Mouse (Mus musculus): ENCODE results near the gene Slc2a5.

Gene Slc2a5

DNA sequence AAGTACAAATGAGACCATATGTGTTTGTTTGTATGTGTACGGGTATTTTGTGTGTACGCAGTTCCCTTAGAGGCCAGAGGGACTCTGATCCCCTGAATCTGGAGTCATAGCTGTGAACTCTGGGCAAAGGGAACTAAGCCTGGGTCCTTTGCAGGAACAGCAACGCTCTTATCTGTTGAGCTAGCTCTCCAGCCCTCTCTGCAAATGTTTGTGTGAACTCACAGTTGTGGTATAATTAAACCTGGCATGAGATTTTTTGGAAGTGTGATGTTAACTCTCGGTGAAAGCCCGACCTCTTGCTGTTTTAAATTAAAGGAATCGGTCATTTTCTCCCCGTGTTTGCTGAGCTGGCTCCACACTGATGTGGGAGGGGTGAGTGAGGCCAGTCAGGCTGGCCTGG is 13.4 kb upstream of the Slc2a5 start:
- DNase-seq, result no peak

DNA sequence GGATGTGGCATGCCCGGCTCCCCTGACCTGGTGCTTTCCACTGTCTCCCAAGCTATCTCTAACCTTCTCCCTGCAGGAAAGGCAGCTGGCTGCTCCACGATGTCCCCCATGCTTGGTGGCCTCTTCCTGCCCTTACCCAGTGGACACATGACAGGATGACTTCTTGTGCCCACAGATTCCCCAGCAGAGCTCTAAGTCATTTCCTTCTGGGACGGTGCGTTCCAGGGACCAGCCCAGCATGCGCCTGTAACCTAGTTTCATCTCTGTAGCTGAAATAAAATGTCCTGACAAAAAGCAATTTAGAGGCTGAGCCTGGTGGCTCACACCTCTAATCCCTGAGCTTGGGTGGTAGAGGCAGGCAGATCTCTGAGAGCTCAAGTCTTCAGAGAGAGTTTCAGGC is 12.4 kb upstream of the Slc2a5 start:
- no peak for DNase-seq

DNA sequence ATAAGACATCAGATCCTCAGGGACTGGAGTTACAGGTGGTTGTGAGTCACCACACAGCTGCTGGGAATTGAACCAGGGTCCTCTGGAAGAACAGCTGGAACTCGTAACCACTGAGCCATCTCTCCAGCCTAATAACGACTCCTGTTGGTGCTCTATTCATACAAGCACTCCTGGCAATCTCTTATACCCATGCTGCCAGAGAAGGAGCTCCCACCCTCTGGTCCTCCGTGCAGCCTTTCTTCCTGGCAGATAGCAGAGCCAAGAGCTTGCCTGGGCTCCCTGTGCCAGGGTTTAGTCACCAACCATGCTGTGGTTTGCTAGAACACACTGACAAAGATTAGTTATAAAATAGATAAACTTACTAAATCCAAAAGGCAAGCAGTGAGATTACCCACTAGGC is 9.4 kb upstream of the Slc2a5 start:
- no peak for DNase-seq

DNA sequence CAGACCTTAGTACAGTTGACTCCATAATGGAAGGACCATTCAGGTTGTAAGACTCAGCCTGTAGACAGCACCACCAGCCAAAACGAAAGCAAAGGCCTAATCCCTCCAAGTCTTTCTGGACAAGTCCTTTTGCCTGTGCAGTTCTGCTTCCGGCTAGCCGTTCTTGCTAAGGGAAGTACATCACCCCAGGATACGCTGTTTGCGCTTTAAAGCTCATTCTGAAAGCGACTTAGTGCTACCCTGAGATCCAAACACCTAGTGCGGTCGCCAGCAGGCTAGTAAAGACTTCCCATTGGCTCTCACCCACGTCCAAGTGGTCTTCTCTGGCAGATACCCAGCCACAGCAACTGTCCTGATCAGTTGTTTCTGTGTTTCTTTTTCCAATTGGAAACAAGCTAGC is 8.7 kb upstream of the Slc2a5 start:
- DNase-seq, result no peak

DNA sequence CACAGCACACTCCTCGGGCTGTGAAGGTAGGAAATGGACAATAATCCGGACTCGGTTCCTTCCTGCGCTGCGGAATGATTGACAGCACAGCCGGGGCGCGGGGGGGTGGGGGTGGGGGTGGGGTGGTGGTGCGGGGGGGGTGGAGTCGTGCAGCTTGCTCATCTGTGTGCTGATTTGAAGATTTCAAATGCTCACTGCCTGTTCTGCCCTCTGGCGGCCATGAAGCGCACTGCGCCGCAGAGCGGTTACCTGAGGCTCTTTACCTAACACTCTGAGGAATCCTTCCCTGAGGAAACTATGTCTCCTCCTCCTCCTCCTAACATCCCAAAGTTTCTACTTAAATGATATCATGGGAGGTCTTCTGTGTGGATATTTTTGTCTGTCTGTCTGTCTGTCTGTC is 6.2 kb upstream of the Slc2a5 start:
- peak; percentile 62 for DNase-seq

DNA sequence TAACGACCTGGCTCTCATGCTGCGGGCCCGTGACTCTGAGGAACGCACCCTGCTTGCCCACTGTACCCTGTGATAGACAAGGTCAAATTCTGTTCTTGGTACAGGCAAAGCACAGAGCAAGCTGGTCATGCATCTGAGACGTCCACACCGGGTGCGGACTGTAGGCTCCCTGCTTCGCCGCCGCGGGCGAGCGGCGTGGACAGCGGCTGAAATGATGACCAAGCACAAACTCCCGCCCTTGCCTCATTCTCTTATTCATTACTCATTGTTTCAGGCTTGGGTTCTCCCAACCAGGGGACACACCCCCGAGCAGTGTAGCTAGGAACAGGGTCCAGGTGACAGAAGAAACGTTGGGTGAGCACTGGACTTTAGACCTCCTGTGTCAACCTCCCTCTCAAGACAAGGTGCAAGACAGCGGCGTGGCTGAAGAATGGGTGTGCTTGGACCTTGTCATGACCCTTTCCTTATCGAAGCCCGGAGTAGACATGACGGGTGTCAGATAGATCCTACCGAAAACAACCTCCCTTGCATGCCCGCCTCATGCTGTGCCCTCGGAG is 4.5 kb upstream of the Slc2a5 start:
- DNase-seq, result no peak

DNA sequence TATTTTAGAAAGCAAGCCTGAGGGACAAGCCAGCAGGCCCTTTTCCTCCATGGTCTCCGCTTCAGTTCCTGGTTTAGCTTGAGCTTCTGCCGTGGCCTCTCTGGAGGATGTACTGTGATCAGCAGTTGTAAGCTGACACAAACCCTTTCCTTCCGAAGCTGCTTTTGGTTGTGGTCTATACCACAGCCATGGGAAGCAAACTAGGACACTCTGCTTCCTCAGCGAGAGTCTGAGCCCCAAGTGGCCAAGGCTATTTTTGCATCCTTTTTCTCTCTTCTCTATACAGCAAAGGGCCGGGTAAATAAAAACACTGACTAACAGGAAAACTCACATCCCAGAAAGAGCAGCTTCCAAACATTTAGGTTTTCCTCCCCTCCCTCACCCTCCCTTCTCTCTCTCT is 1.8 kb upstream of the Slc2a5 start:
- peak; percentile 25 for DNase-seq

DNA sequence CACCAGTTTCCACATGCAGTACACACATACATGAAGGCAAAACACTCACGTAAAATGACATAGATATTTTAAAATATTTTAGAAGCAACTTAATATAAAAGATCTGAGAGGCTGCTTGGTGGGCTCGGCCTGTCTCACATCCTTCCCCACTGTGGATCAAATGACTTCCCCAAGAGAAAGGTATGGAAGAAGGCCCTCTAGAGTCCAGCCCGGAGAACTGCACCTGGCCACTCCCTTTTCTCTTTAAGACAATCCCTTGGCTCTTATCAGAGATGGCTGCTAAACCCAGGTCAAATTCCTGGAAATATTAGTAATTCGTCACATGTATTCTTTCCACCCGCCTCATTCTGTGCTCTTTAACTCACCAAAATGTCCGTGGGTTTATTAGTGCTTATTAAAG is 920 bp upstream of the Slc2a5 start:
- DNase-seq, result no peak

DNA sequence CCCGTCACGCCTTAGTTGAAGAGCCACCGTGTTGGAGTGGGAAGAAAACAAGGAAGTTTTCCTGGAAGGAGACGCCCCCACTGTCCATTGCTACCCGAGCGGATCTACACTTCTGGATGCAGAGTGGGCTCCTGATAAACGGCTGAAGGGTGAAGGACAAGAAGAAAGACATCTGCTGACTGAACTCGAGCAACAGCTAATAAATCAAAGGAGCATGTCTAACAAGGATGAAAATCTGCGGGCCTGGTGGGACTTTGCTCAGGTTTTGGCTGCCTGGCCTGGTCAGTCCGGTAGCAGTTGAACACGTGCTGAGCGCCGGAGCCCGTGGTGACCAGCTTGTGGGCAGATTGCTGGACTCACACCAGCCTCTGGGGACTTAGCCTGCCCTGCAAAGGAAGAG is 557 bp downstream of the Slc2a5 start:
- no peak for DNase-seq

DNA sequence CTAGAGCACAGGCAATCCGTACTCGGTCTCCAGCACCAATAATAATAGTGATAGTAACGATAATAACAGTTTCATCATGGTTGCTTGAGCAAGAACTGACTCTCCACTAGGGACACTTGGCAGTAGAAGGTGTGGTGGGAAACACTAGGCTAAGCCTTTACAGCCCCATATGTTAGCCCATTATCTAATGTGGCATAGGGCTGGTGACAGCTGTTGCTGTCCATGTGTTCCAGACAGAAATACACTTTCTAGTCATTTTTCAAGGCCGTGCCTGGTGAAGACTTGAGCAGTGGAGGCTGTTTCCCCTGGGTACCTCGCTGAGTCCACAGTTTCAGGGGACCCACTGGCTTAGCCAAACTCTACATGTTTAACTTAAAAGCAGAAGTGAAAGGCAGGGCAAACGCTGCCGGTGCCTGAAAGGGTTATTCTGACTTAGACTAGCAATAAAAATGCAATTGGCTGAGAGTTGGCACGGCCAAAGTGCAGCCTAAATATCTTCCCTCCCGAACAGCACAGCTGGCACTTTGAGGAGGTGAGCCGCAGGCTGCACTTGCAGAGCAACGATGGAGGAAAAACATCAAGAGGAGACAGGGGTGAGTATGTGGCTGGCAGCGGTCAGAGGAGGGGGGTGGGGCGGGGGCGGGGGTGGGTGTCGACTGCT is 1.2 kb downstream of the Slc2a5 start:
- no peak for DNase-seq

DNA sequence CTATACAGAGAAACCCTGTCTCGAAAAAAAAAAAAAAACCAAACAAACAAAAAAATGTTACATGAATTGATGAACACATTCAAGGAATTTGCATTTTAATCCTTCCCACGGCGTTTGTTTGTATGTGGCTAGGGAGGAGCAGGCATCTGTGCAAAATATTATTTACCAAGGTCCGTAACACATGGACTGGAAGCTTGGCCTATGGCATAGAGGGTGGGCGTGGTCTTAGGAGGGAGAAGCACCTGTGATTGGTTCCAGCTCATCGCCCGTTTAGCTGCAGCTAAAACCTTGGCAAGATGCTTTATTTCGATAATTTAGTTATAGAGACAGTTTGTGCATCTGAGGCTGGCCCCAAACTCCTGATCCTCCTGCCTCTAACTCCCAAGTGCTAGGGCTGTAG is 2.3 kb downstream of the Slc2a5 start:
- DNase-seq, result no peak

DNA sequence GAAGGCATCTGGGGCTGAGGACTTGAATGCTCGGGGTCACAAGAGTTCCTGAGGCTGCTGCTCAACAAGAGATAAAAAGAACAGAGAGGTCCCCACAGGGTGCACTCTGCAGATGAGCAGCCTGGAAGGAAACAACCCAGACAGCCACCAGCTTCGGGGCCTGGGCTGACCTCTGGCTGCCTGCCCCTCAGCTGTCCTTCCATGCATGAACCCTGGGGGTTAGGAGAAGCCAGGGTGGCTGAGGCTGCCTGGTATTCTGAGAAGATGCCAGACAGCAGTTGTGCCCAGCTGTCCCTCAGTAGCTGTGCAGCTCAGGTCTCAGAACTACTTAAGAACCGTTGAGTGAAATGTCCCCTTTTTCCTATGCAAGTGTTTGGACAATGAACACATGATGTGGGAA is 3.4 kb downstream of the Slc2a5 start:
- DNase-seq, result no peak

DNA sequence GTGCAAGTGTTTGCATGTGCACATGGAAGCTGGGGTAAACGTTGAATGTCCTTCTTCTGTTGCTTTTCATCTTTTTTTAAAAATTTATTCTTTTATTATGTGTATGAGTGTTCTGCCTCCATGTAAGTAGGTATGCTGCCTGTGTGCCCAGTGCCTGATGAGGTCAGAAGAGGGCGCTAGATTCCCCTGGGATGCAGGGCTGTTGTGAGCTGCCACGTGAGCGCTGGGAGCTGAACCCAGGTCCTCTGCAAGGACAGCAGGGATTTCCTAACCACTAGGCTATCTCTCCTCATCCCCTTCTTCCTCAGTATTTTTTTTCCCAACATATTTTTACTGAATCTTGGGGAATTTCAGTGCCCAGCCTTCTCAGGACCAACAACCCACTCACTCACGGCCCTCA is 7.3 kb downstream of the Slc2a5 start:
- DNase-seq, result no peak

DNA sequence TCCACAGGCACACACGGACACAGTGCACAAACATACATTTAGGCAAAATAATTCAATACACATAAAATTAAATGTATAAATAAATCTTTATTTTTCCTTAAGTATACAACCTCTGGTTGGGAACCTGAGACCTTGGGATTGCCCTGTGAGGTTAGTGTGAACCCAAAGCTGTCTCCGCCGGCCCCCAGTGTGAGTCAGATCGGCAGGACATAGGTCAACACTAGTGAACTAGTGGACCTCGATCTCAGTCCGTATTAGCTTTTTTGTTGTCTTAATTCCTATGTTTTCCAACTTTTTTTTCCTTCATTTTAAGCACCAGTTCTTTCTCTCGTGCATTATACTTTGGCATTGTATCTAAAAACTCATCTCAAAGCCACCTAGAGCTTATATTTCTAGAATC is 8.8 kb downstream of the Slc2a5 start:
- DNase-seq, result no peak

DNA sequence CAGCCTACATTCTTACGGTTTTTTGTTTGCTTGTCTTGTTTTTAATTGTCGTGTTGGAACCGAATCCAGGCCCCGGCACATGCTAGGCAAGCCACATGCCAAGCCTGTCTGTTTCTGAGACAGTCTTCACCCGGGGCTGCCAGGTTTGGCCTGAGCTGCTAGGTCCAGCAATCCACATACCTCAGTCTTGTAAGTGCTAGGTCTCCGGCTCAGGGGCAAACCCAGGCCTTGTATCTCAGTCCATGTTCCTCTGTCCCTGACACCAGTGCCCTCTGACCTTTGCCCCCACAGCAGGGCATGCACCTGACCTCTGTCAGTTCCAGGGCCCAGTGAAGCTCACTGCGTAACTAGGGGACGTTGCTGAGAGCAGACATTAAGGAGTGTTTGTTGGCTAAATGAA is 9.5 kb downstream of the Slc2a5 start:
- no peak for DNase-seq

DNA sequence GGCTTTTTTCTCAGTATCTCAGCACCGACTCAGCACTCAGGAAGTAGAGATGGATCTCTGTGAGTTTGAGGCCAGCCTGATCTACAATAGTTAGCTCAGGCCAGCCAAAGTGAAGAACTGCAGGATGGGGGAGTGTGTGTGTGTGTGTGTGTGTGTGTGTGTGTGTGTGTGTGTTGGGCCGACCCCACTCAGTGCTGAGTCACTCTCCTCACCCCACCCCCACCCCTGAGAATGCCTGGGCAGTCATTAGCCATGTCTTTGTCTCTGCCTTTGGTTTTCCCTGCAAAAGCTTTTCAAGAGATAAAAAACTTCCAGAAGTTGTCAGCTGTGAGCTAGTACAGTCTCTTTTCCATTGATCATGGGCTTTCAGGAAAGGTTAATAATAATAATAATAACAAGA is 11.6 kb downstream of the Slc2a5 start:
- no peak for DNase-seq

DNA sequence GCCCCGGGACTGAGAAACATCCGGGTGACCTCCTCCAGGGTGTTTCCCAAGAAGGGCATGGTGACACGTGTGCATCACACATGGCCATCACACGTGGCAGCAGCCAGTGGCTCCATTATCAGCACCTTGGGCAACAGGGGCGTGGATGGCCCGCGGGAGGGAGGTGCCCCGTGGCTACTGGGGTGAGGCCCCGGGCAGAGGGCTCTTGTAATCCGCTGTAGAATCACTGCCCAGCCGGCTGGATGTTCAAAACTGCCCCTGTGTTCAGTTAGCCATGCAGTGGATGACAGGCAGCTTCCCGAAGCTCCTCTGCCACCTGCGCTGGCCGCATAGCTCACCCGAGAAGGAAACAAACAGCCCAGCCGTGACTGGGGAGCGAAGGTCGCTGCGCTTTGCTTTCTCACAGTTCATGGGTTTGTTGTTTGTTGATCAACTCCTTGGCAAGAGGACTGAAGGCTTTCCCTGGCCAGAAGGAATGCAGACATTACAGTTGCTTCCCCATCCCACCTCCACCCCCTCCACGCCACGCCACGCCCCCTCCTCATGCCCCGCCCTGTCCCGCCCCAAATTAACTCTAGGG is 13.7 kb downstream of the Slc2a5 start:
- DNase-seq, result no peak

DNA sequence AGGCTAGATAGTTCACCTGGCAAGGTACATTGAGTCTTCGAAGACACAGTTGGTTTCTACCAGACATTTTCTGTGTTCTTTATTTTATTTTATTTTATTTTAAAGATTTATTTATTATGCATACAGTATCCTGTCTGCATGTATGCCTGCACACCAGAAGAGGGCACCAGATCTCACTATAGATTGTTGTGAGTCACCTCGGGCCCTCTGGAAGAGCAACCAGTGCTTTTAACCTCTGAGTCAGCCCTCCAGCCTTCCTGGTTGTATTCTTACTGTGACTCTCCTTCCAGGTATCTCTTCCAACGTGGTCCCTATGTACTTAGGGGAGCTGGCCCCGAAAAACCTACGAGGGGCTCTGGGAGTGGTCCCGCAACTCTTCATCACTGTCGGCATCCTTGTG is 16.2 kb downstream of the Slc2a5 start:
- no peak for DNase-seq

DNA sequence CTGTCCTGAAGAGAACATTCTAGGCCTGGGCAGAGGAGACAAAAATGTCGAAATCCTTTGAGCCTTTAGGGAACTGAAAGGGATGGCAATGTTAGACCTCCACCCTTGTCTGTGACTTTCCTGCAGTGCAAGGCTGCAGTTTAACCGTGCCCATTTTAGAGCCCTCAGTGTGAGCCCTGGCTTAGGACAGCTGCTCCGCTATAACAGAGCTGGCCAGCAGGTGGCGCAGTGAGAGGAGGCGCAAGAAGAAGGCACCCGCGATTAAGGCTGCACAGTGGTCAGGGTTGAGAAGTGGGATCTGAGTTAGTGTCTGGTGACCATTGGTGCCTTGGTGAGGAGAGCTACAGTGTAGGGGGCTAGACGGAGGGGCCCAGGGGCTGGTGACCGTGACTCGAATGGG is 17.6 kb downstream of the Slc2a5 start:
- DNase-seq, result peak; percentile 81

DNA sequence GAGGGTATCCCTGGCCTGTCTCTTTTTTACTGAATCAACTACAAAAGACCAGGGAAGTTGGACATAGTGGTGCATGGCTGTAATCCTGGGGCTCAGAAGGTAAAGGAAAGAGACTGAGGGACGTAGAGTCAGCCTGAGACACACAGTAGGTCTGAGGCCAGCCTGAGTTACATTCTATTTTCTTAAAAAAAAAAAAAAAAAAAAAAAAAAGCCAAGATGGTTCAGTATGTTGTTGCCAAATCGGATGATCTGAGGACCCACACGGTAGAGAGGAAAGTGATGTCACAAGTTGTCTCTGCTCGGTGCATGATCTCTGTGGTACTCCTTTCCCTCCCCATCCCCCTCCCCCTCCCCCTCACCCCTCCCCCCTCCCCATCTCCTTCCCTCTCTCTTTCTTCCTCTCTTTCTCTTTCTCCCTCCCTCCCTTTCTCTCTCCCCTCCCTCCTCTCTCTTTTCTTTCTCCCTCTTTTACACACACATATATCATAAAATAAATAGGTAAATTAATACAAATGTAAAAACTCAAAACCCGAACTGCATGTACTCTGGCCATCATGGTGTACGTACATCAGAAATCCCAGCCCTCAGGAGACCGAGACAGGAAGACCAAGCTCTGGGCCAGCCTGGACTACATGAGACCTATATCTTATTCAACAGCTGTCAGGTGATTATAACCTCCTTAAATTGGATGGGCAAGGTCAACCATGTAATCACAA is 18.4 kb downstream of the Slc2a5 start:
- no peak for DNase-seq

DNA sequence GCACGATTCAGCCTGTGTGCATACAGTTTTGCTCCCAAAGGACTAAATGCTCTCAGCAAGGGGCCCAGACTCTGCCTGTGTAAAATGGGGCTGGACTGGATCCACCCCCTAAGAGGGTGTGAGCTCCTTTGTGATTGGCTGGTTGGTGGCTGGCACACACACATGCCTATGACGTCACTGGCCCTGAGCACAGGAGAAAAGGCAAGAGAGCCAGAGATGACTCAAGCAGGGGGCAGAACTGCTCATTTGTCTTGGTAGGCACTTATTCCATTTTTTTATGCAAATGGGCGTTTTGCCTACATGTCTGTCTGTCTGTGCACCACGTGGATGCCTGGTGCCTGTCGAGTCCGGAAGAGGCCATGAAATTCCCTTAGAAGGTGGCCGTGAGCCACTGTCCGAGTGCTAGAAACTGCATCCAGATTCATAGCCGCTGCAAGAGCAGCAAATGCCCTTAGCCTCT is 19.0 kb downstream of the Slc2a5 start:
- DNase-seq, result peak; percentile 82

DNA sequence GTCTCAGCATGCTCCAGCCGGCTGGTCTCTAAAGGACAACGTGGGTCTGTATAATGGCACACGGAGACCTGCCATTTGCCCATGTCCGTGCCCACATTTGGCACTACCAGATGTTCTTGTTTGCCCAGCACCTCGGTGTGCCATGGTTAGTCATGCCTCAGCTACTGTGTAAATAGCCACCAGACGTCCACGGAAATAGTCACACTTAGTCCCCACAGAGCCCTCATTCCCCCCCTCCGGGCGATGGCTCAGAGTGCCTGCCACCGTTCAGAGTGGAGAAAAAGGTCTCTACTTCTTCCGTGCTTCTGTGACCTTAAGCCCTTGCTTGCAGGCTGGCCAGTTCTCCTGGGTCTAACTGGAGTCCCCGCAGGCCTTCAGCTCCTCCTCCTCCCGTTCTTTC is 20.0 kb downstream of the Slc2a5 start:
- no peak for DNase-seq

DNA sequence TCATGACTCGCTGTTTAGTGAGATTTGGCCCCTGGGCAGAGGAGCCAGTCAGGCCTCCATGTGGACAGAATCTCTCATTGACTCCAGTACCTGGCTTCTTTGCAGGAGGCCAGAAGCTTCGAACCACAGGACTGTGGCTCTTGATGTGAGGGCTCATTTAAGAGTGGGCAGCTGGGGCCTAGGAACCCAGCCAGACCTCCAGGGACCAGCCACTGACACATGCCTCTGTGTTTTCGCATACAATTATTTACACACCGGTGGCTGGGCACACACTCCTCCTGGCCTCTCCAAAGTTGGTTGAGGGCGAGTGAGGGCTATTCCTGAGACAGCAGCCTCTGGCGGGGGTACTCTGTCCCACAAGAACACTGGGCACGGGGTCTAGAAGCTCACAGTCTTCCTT is 21.3 kb downstream of the Slc2a5 start:
- DNase-seq, result no peak

DNA sequence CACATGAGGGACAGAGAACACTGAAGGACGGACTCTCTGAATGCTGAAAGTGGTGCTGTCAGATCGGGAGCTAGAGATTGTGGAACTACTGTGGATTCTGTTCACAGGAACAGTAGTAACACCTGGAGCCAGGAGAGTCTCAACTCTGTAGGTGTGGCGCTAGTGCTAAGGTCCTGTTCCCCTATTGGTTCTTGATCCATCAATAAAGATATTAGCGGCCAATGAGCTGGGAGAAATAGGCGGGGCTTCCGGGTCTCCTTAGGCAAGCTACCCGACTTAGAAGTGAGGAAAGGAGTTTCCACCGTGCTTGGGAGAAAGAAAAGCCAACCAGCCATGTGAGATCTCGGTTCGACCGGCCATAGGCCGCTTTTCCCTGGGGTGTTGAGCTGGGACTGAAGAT is 25.2 kb downstream of the Slc2a5 start:
- DNase-seq, result no peak
